Mouse (Mus musculus): Measurements from ENCODE around the gene Fpgs.

DNA sequence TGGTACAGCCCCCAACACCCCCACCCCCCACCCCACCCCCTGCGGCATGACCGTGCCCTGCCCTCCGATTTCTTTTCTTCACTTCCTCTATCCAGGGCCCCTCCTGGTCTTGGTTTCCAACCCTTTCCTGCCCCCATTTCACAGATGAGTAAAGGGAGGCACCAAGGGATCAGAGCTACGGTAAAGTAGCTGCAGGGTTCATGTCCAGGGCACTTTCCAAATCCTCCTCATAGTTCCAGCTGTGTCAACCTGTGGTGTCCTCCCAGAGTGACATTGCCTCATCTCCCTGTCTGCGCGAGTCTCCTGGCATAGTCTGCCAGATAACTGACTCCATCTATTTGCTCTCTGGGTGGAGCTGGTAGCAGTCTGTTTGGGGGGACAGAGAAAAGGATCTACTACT lies 38.1 kb downstream of the Fpgs start:
- no peak for TF ChIP-seq CTCF (IDR thresholded peaks at IDR 0.05)
- TF ChIP-seq POLR2A (IDR thresholded peaks at IDR 0.05; ENCODE audit: insufficient read depth, low read depth, low read length) = no peak

Measured in heart, adult 2 months (tissue).